Mouse (Mus musculus): ENCODE measurements at regions not wholly inside any gene's neighbourhood (a gene's known extent, or its start where the extent isn't known, plus 50 kb on each side); places are given as distances from the start of the nearest gene placed in this dataset.

GRCm38 (mm10) chr10:102943156-102943555, 86.9 kb downstream of the Alx1 start:
- no peak for DNase-seq (ENCODE audit: low spot score)

DNA sequence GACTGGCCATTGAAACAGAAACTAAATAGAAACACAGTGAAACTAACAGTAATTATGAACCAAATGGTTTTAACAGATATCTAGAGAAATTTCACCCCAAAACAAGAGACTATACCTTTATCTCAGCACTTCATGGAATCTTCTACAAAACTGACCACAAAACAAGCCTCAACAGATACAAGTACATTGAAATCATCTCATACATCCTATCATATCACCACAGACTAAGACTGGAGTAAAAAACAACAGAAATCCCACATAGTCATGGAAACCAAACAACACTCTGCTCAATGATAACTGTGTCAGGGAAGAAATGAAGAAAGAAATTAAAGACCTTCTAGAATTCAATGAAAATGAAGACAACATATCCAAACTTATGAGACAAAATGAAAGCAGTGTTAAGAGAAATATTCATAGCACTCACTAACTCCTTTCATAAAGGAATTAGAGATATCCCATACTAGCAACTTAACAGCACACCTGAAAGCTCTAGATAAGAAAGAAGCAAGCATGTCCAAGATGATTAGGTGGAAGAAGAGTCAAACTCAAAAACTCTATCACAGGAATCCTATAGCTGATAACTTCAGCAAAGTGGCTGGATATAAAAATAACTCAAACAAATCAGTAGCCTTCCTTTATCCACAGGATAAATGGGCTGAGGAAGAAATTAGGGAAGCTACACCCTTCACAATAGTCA, 89.0 kb downstream of the Alx1 start:
- no peak for DNase-seq (ENCODE audit: low spot score)

GRCm38 (mm10) chr10:102931445-102931844, 98.6 kb downstream of the Alx1 start:
- DNase-seq (ENCODE audit: low spot score) = no peak

GRCm38 (mm10) chr10:102928651-102929050, 101.4 kb downstream of the Alx1 start:
- DNase-seq (ENCODE audit: low spot score) = no peak

GRCm38 (mm10) chr10:102897368-102897767, 132.6 kb downstream of the Alx1 start:
- DNase-seq (ENCODE audit: low spot score) = no peak

DNA sequence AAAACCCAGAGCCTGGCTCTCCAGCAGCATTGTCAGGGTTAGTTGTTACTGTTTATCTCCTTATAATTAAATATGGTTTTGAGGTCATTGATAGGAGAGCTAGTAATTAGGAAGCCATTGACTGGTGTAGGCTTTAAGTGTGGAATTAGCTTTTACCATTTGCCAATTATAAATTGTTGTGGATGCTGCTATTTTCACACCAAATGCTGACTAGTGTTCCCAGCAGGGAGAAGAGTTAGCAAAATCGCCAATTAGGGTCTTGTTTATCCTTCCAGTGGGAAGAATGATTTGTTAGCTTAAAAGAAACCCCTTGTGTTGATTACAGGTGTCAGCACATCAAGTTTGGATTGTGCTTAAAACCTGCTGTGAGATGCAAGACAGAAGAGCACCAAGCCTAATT, 134.1 kb downstream of the Alx1 start:
- no peak for DNase-seq (ENCODE audit: low spot score)

- DNase-seq (ENCODE audit: low spot score) = no peak
Observed at GRCm38 (mm10) chr10:102892373-102892772, 137.6 kb downstream of the Alx1 start.

GRCm38 (mm10) chr10:102889709-102890108, 140.3 kb downstream of the Alx1 start:
- no peak for DNase-seq (ENCODE audit: low spot score)

- no peak for DNase-seq (ENCODE audit: low spot score)
Observed at GRCm38 (mm10) chr10:102881824-102882438, 148.1 kb downstream of the Alx1 start.

- DNase-seq (ENCODE audit: low spot score) = peak; percentile 4
Observed at GRCm38 (mm10) chr10:102878010-102878409, 152.0 kb downstream of the Alx1 start.

- no peak for DNase-seq (ENCODE audit: low spot score)
Observed at GRCm38 (mm10) chr10:102876946-102877345, 153.1 kb downstream of the Alx1 start.

DNA sequence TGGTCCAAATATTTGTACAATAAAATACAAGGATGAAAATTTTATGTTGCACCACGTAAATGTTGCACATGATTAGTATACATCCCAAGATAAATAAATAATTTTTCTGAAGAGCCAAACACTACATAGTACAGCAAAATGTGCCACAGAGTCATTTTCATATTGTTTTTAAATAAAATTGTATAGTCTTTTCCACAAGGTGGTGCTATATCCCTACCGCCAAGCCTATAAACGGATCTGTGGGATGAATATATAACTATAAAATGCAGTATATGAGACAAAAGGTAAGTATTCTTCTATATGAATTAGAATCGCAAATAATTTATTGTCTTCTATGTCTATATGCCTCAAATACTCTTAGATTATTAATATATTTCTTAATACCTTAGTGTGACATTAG, 163.1 kb downstream of the Alx1 start:
- no peak for DNase-seq (ENCODE audit: low spot score)

- no peak for DNase-seq (ENCODE audit: low spot score)
Observed at GRCm38 (mm10) chr10:102836567-102837224, 193.3 kb downstream of the Alx1 start.

- no peak for DNase-seq (ENCODE audit: low spot score)
Observed at GRCm38 (mm10) chr10:102835814-102836213, 194.2 kb downstream of the Alx1 start.

DNA sequence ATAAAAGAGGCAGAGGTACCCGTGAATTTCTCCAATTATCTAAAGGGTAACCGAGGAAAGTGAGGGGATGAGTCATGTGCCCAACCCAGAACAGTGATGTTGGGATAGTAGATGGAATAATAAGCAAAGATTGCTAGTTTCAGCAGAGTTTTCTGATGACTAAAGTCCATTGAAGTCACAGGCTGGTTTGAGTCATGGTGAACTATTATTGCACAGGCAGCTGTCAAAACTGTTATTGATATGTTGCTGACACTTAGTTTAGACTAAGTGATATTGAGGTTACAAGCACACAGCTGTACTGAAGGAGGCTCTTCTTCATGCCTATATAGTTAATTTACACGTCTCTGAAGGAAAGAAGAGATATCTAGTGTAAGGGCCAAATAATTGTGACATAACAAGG, 200.4 kb downstream of the Alx1 start:
- DNase-seq (ENCODE audit: low spot score) = no peak

DNA sequence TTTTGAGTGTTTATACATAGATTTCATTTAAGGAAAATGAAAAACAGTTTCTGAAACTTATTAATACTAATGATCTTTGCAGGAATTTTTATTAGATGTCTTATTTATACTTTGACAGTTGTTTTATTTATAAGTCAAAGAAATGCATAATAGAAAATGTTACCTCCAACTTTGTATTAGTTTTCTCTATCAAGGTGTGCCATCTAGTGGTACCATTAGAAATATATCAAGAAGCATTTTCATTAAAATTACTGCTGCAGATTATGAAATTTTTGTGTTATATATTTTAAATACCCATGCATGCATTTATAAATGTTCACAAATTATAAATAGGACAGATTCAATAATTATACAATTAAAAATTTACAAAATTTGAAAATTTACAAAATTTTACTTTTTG, 206.6 kb downstream of the Alx1 start:
- DNase-seq (ENCODE audit: low spot score) = no peak

DNA sequence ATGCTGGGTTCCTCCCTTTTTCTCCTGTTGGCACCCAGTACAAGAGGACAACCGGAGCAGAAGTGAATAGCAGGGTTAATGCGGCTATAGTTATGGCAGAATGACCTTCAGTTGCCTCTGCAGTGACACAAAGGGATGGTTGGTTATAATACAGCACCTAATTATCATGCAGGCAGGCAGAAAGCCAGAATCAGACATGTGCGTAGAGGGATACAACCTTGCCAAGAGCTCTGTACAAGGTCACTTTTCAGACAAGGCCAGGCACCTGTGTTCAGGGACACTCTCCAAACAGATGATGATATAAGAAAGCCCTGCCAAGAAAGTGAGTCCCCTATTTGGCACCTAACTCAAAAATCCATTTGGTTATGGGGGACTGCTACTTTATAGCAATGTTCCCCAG, 228.6 kb downstream of the Alx1 start:
- no peak for DNase-seq (ENCODE audit: low spot score)

- DNase-seq (ENCODE audit: low spot score) = no peak
Observed at GRCm38 (mm10) chr10:102779243-102779642, 250.8 kb downstream of the Alx1 start.

DNA sequence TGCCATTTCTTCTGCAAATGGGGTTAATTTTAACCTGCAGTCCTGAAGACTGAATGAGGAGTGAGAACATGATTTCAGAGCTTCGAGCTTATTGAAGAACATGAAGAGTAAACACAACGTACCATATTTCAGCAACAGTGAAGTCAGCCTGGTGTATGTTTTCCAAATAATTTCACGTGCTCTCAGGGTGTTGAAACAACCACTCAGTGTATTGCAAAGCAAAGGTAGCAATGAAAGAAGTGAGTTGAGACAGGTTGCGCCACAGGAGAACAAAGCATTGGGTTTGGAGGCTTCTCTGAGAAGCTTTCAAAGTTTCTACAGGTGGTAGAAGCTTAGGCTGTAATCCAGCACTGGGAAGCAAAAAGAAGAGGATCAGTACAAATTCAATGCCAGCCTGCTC, 251.7 kb downstream of the Rassf9 start:
- no peak for DNase-seq (ENCODE audit: low spot score)

DNA sequence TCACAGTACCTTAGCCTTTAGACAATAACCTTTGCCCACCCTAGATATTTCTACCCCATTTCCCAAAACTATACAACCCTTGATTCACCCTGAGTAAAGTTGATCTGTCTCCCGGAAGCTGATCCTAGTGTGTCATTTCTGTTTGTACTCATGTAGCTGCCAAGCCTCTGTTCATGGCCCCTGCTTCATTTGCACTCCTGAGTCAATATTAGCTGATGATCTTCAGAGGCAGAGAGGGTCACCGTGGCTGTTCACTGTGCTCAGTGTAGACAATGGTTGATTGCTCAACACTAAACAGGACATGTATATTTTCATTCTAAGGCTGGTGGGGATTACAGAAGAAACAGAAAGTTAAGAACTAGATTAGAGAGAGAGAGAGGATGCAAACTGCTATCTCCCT, 250.4 kb downstream of the Rassf9 start:
- DNase-seq (ENCODE audit: low spot score) = no peak

DNA sequence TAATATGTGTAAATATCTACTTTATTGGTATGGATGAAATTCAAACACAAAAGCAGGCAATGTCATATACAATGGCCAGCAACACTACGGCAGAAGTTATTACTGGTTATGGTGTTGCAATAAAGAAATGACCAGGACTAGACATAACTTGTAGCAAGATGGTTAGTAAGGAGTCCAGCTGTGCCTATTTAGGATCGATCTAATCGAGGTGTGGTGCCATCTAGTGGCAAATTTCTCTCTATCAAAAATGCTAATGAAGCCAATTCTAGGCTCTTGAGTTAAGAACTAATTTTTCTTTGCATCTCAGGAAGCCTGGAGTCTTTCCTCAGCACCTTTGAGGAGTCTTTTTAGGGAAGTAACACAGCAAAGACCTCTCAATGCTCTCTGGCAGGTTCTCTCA, 223.2 kb downstream of the Rassf9 start:
- peak; percentile 41 for DNase-seq (ENCODE audit: low spot score)

DNA sequence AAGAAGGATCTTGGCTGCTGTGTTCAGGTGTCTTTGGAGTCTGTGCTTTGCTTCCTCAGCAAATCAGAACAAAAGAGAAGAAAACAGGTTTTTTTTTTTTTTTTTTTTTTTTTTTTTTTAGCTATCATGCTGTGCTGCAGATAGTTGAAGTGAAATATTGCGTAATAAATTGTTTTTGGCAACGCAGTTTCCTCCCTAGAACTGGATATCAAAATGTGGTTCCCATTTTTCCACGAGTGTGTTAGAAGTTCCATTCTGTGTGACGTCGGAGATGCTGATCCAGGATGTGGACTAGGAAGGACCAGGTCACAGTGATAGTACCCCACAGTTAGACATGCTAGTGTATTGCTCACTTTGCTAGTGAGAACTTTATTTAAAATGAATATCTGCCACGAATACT, 220.4 kb downstream of the Rassf9 start:
- DNase-seq (ENCODE audit: low spot score) = no peak

GRCm38 (mm10) chr10:102712263-102712662, 200.2 kb downstream of the Rassf9 start:
- DNase-seq (ENCODE audit: low spot score) = no peak

GRCm38 (mm10) chr10:102705848-102706247, 193.8 kb downstream of the Rassf9 start:
- DNase-seq (ENCODE audit: low spot score) = no peak
